Mouse (Mus musculus): ENCODE data around the gene Kctd19.
A peak's percentile ranks its signal among the peaks of the same experiment; 100 is the strongest.

Gene Kctd19

GRCm38 (mm10) chr8:105359208-105359607, 54.1 kb downstream of the Kctd19 start:
- DNase-seq (ENCODE audit: low spot score), result no peak

GRCm38 (mm10) chr8:105356681-105357080, 56.6 kb downstream of the Kctd19 start:
- no peak for DNase-seq (ENCODE audit: low spot score)

- DNase-seq (ENCODE audit: low spot score), result no peak
Observed at GRCm38 (mm10) chr8:105355179-105356024, 57.9 kb downstream of the Kctd19 start.

DNA sequence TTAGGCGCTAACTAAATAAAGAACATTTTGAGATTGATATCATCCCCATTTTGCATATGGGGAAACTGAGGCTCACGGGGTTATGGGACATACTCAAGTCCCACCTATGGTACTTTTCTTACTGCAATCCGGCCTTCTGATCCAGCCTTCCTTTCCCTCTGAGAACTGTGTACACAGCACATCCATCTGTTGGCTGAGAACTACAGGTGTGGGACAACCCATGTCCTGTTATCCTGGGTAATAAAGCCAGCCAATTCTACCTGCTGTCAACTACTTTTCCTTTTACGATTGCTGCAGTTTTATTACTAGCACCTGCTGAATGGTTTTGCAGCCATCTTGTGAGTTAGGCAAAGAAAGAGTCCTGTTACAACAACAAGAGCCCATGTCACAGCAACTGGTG, 58.8 kb downstream of the Kctd19 start:
- DNase-seq (ENCODE audit: low spot score), result no peak

GRCm38 (mm10) chr8:105353583-105354135, 59.6 kb downstream of the Kctd19 start:
- no peak for DNase-seq (ENCODE audit: low spot score)

- no peak for DNase-seq (ENCODE audit: low spot score)
Observed at GRCm38 (mm10) chr8:105350186-105350585, 63.1 kb downstream of the Kctd19 start.

DNA sequence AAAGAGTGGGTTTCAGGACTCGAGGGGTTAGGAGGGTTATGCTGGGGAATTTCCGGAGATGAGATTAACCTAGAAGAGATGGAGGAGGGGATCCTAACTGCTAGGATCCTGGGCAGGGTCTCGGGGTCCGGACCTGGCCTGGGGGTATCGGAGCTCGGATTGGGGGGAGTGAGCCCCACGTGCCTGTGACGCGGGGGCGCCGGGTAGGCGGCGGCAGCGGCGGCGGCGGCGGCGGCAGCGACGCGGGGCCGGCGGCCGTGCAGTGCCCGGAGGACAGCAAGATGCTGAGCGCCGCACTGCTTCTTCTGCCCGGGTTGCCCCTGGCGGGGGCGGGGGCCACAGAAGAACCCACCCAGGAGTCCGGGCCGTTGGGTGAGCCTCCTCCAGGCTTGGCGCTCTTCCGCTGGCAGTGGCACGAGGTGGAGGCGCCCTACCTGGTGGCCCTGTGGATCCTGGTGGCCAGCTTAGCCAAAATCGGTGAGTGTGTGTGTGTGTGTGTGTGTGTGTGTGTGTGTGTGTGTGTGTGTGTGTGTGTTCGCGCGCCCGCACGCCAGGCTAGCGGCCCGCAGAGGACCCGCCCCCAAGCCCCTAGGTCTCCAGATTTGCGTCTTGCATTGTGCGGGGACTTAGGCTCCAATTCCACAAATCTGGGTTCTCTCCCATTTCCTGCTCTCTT, 64.1 kb downstream of the Kctd19 start:
- DNase-seq (ENCODE audit: low spot score), result no peak

DNA sequence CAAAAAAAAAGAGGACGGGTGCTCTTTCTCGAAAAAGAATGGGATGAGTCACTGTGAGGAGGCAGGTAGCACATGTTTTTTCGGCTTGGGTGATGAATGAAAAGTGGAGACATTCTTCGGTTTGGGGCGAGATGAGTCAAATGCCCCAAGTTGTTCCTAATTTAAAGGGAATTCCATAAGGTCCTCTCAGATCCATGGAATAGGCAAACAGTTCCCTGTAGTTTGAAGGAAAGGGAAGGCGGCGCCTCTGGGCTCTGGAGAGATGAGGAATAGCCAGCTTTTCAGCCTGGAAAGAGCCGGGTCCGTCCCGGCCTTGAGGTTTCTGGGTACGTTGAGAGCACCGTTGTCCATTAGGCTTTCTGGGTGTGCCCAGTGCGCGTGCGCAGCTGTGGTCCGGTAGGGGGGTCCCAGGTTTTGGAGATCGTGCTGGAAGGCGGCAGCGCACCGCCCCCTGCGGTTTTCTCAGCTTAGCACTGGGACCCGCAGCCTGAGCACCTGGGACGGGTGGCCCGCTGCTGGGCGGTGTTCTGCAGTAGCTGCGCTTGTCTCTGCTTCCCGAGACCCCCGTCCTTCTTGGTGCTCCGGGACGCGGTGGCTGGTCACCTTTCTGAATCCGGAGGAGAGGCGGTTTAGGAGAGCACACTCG, 64.7 kb downstream of the Kctd19 start, which contains the start of gene Slc9a5:
Gene Slc9a5 (plus strand): TSS at position 394 of the 646 bp plus-strand sequence.
- DNase-seq (ENCODE audit: low spot score), result no peak

- DNase-seq (ENCODE audit: low spot score), result peak; percentile 89
Observed at GRCm38 (mm10) chr8:105347428-105348221, 65.7 kb downstream of the Kctd19 start, which contains the start of gene Fhod1. Fhod1 (minus strand) TSS chr8:105347953.

DNA sequence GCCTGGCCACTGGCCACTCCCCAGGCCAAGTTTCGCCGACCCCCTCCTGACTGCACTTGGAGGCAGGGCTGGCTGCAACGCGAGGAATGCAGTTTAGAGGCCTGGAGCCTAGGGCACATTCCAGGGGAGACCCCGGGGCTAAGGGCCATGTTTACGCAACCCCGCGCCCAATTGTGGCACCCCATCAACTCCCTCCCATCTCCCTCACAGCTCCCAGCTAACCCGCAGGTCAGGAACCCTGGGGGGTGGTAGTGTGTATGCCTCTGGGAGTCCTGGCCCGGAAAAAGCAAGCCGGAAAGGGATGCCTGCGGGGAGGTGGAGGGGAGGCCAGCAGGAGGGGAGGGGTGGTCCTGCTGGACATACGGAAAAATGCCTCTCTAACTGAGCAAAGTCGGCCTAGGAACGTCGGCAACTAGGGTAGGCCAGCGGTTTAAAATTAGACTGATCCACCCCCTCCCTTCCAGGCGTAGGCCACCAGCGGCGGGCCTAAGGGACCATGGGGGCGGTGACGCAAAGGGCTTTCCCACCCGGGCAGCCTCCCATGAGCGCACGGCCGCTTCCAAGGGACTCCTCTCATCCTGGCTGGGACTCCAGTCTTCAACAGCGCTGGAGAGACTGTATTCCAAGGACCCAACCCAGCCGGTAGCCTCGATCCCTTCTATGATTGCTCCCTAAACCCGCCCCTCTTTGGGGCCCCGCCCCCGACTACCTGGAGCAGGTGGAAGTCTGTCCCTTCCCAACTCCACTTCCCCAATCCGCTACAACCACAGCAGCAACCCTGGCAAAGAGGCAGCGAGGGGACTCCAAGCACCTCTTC, 66.5 kb downstream of the Kctd19 start:
- no peak for DNase-seq (ENCODE audit: low spot score)

DNA sequence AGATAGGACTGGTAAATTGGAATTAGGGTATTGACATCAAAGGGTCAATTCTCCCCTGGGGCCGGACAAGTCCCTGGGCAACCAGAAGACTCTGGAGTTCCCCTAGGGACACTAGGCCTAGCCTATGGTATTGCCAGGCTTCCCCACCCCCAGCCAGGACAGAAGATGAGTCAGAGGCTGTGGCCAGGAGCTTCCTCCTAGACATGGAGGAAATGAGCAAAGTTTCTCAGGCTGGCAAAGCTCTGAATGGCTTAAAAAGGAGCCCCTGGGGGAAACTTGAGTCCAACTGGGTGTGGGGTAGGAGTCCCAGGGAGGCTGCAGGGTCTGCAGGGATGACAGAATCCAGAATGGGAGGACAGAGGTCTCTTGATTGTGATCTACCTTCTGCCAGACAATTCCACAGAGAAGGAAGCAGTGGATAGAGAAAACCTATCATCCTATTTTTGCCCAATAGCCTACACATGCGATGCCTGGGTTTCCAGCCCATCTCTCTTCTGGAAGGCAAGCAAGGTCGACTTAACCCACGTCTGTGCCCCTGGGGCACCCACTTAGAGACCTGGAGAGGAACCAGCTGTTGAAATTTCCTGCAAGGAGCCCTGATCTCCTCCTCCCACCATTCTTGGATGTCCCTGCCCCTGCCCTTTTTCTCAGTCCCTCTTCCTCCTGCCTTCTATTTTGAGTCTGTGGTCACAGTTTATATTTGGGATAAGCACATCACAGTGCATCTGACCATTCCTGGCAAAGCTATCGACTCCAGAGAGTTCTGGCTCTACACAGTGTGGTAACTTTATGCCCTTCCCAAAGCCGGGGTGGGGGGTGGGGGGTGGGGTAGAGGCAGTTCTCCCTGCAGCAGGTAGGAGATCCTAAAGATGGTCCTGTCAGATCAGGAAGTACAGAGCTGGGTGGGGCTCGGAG, 68.0 kb downstream of the Kctd19 start:
- DNase-seq (ENCODE audit: low spot score), result no peak

DNA sequence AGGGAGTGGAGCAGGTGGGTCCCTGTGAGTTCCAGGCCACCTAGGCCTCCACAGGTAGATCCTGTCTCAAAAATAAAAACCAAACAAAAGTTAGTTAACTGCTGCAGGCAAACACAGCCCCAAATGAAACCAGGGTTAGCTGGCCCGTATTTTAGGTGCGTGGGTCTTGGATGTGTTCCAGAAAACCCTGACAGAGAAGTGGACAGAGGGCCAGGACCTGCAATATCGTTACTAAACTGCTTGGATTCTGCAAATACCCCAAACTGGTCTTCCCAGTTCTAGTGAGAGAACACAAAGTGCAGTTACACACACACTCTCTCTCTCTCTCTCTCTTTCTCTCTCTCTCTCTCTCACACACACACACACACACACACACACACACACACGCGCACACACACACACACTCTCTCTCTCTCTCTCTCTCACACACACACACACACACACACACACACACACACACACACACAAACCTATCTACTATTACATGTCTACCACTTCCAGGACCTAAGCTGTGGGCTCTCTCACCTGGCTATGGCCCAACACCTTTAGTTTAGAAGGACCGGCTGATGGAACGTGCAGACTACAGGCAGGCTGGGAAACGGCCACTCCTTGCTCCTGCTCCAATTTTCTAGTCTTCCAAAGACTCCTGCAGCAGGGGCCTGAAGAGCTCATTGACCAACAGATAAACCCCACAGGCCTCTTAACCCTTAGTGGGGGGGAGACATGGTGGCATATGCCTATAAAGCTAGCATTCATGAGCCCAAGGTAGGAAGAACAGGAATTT, 69.3 kb downstream of the Kctd19 start:
- no peak for DNase-seq (ENCODE audit: low spot score)

DNA sequence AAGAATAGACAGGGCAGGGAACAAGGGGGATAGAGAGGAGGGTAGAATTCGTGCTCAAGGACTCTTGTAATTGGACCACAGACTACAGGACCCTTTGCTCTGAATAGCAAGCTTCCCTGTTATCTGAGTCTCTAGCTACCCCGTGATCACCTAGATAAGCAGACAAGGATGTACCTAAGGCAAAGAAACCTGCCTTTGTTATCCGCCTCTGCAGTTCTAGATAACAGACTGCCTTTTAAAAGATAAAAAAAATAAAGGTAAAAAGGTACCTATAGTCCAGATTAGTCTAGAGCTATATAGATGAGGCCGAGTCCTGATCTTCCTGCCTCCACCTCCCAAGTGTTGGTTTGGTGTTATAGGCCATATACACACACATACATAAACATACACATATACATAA, 70.5 kb downstream of the Kctd19 start:
- DNase-seq (ENCODE audit: low spot score), result no peak

- DNase-seq (ENCODE audit: low spot score), result no peak
Observed at GRCm38 (mm10) chr8:105341399-105341798, 71.9 kb downstream of the Kctd19 start.

- no peak for DNase-seq (ENCODE audit: low spot score)
Observed at GRCm38 (mm10) chr8:105339886-105340635, 73.2 kb downstream of the Kctd19 start.

DNA sequence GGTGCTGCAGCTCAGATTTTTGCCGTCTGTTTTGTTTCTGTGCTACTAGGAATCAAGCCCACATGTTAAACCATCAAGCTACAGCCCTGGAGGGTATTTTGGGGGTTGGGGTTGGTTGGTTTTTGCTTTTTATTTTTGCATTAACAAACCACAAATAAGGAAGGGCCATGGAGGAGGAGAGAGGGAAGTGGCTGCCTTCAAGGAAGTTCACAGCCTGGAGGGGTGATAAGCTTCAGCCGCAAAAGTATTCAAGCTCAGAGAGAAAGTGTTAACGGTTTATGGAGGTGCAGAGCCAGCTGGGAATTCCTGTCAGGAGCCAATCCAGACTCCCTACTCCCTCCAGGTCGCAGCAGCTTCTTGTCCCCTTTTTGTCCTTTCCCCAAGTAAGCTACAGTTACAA, 74.3 kb downstream of the Kctd19 start:
- no peak for DNase-seq (ENCODE audit: low spot score)

- DNase-seq (ENCODE audit: low spot score), result no peak
Observed at GRCm38 (mm10) chr8:105336373-105337130, 76.8 kb downstream of the Kctd19 start.
